Mouse (Mus musculus) embryonic facial prominence, embryonic 14.5 days (tissue): ENCODE data around the gene Dop1b. TPM values are rescaled to one million over a fixed set of nuclear protein-coding genes. Genes with fewer than 3 reads are reported as not detected.

Source experiments
- ATAC-seq: fragments of 200-750 bp; cut with Nextera tagmentation; 2 replicates; pipeline ENCODE4 v1.8.0; 2017; ENCODE audit warnings: low read depth, moderate number of reproducible peaks, moderate TSS enrichment
- DNase-seq: peaks from one replicate; pipeline ENCODE4 v3.0.0-alpha.2; 2015; ENCODE audit warnings: low spot score
- H3K27ac ChIP-seq: fragments of 300-500 bp; sonication (generic); replicated peaks from 2 replicates; pipeline ENCODE4 v1.5.1; 2014; ENCODE audit warnings: low read depth, mild to moderate bottlenecking, low read length, moderate library complexity
- H3K27me3 ChIP-seq: fragments of 300-500 bp; sonication (generic); replicated peaks from 2 replicates; pipeline ENCODE4 v1.6.1; 2014; ENCODE audit warnings: low read length; ENCODE audit not compliant: control insufficient read depth, insufficient read depth
- H3K36me3 ChIP-seq: fragments of 300-500 bp; sonication (generic); 2 replicates; pipeline ENCODE4 v1.6.1; 2014; ENCODE audit warnings: low read length, mixed read lengths; ENCODE audit not compliant: control insufficient read depth, insufficient read depth
- H3K4me1 ChIP-seq: fragments of 300-500 bp; sonication (generic); 2 replicates; pipeline ENCODE4 v1.6.1; 2014; ENCODE audit warnings: antibody characterized with exemption, low read length; ENCODE audit not compliant: control insufficient read depth, insufficient read depth
- H3K4me2 ChIP-seq: fragments of 300-500 bp; sonication (generic); 2 replicates; pipeline ENCODE4 v1.6.1; 2014; ENCODE audit warnings: low read depth, mild to moderate bottlenecking, low read length, moderate library complexity, mixed read lengths
- H3K4me3 ChIP-seq: fragments of 300-500 bp; sonication (generic); 2 replicates; pipeline ENCODE4 v1.5.1; 2014; ENCODE audit warnings: low read depth, mild to moderate bottlenecking, low read length
- H3K9ac ChIP-seq: fragments of 300-500 bp; sonication (generic); 2 replicates; pipeline ENCODE4 v1.6.1; 2014; ENCODE audit warnings: low read depth, mild to moderate bottlenecking, low read length, moderate library complexity, mixed read lengths
- H3K9me3 ChIP-seq: fragments of 300-500 bp; sonication (generic); 2 replicates; pipeline ENCODE4 v1.6.1; 2016; ENCODE audit warnings: low read length; ENCODE audit not compliant: control insufficient read depth
- WGBS: fragments of 180-500 bp; shearing (Covaris S2); extraction: QIAGEN DNeasy Blood & Tissue Kit; methylation state at CpG from one replicate; pipeline ENCODE4 v1.1.7; 2014; 5-methylcytosine and 5-hydroxymethylcytosine counted together
- polyA plus RNA-seq: library from polyadenylated mRNA; unstranded; fragments of >200 nt; fragmentation: Nextera tagmentation; extraction: Ambion mirVana; gene quantifications from 2 replicates; pipeline ENCODE4 v1.2.1, GENCODE M21; 2014

The Dop1b gene
- polyA plus RNA-seq, 1 experiment from 2014 or later: 14.0 TPM

DNA sequence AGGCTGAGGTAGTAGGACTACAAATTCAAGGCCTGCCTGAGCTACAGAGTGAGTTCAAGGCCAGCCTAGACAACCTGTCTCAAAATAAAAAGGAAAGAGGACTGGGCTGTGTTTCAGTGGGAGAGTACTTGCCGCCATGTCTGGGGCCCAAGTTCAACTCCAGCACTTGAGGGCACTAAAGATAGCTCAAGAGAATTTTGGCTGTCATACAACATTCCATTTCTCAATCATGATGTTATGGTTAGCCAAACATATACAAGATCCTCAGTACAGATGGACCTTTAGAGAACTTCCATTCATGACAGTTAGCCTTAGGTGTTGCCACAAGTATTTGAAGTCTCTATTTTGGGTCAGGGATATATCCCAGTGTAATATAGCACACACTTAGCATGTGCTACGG, 122.4 kb downstream of the Dop1b start:
- WGBS: 89% methylated on average over 2 of the region's 2 CpGs
- H3K4me1 ChIP-seq: peaks cover 10% of the 10 kb centered on the region
- no peaks in the 10 kb centered on the region for H3K9me3 ChIP-seq
- ATAC-seq (no peak), DNase-seq (no peak)
- H3K4me2 ChIP-seq: no peak overlapping the region
- H3K27me3 ChIP-seq: no peaks in the 10 kb centered on the region
- no peak overlapping the region for H3K27ac ChIP-seq
- peak overlapping the region; percentile 96; the same call in 1 of the 2 replicates for H3K4me3 ChIP-seq
- H3K9ac ChIP-seq: no peak overlapping the region
- H3K36me3 ChIP-seq: no peaks in the 10 kb centered on the region

DNA sequence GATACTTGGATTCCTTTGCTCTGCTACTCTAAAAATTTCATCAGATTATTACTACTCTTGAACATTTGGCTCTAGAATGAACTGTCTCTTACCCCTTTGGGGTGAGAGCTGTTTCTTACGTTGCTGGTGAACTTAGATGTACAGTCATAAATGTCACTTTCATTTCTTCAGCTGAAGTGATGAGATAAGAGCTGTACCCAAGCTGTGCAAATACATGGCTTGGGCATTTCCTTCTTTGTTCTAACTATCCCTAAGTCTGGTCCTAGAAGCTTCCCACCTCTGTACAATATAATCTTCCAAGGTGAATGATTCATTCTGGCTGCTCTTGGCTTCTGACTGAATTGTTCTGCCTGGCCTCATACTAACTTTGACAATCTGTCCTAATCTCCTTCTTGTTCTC, 127.3 kb downstream of the Dop1b start:
- DNase-seq (no peak), ATAC-seq (no peak)
- H3K27me3 ChIP-seq: no peaks in the 10 kb centered on the region
- H3K4me1 ChIP-seq: peaks cover under 1% of the 10 kb centered on the region; the same call in 1 of the 2 replicates
- WGBS: 88% methylated on average over 1 of the region's 1 CpGs
- no peak overlapping the region for H3K27ac ChIP-seq
- no peak overlapping the region for H3K9ac ChIP-seq
- peaks cover 4% of the 10 kb centered on the region; the same call in 1 of the 2 replicates for H3K36me3 ChIP-seq
- no peak overlapping the region for H3K4me2 ChIP-seq
- no peak overlapping the region for H3K4me3 ChIP-seq
- no peaks in the 10 kb centered on the region for H3K9me3 ChIP-seq

DNA sequence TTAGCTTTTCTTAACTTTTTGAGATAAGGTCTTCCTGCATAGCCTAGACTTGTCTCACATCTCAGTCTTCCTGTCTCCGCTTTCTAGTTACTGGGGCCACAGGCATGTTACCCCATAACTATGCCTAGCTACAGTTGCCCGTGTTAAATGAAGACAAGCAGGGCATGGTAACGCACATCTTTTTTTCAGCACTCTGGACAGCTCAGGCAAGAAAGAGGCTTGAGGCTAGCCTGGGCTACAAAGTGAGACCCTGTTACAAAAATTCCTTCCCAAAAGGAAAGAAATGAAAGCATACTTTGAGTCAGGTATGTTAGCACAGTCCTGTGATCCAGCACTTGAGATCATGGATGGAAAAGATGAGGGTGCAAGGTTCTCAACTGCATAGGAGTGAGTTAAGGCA, 138.8 kb downstream of the Dop1b start:
- ATAC-seq (no peak), DNase-seq (no peak)
- H3K4me3 ChIP-seq: no peak overlapping the region
- no peaks in the 10 kb centered on the region for H3K4me1 ChIP-seq
- peaks cover 89% of the 10 kb centered on the region for H3K36me3 ChIP-seq
- WGBS: 96% methylated on average over 3 of the region's 3 CpGs
- H3K27me3 ChIP-seq: no peaks in the 10 kb centered on the region
- no peaks in the 10 kb centered on the region for H3K9me3 ChIP-seq
- no peak overlapping the region for H3K9ac ChIP-seq
- H3K4me2 ChIP-seq: no peak overlapping the region
- no peak overlapping the region for H3K27ac ChIP-seq

DNA sequence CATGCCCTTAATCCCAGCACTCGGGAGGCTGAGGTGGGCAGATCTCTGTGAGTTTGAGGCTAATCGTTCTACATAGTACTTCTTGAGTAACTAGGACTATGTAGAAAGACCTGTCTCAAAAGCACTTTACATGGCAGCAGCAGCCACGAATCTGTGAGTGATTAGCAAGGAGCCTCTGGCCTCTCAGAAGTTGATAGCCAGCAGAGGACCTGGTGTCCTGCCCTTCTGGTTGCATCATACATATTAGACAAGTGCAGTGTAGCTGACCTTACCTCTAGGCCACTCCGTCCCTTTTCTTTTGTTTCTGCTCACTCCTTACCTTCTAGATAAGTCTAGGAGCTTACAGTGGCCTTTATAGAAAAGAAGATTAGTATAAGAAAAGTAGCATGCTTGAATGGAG, 148.3 kb downstream of the Dop1b start:
- Histone ChIP-seq H3K9me3 (no peaks in the 10 kb centered on the region), H3K4me3 (no peak overlapping the region), H3K36me3 (peaks cover 82% of the 10 kb centered on the region), H3K4me1 (no peaks in the 10 kb centered on the region), H3K27me3 (no peaks in the 10 kb centered on the region), H3K4me2 (no peak overlapping the region), H3K27ac (no peak overlapping the region), H3K9ac (no peak overlapping the region)
- no peak for DNase-seq
- WGBS: 84% methylated on average over 4 of the region's 4 CpGs
- no peak for ATAC-seq

Other genes starting within 250 kb of the Dop1b start
- 10.8 and 12.2 TPM in 2 replicates for gene Setd4, start 107.8 kb upstream of the Dop1b start, polyA plus RNA-seq
- 70.2 and 80.3 TPM in 2 replicates for gene Cbr1, start 106.1 kb upstream of the Dop1b start, polyA plus RNA-seq
- gene Gm5678, start 83.8 kb upstream of the Dop1b start, polyA plus RNA-seq: not detected in 2 replicates
- 11.7 and 15.9 TPM in 2 replicates for gene Cbr3, start 28.7 kb upstream of the Dop1b start, polyA plus RNA-seq
- 31.1 and 32.1 TPM in 2 replicates for gene Morc3, start 120.2 kb downstream of the Dop1b start, polyA plus RNA-seq
- 51.8 and 64.1 TPM in 2 replicates for gene Chaf1b, start 172.0 kb downstream of the Dop1b start, polyA plus RNA-seq